Mouse (Mus musculus): ENCODE measurements around the gene Lrmda. TPM values are rescaled to one million over a fixed set of nuclear protein-coding genes. Genes with fewer than 3 reads are reported as not detected.

Lrmda gene
- total and polyA plus RNA-seq, 3 experiments, result 5.1 to 5.9 TPM; not detected in 1

DNA sequence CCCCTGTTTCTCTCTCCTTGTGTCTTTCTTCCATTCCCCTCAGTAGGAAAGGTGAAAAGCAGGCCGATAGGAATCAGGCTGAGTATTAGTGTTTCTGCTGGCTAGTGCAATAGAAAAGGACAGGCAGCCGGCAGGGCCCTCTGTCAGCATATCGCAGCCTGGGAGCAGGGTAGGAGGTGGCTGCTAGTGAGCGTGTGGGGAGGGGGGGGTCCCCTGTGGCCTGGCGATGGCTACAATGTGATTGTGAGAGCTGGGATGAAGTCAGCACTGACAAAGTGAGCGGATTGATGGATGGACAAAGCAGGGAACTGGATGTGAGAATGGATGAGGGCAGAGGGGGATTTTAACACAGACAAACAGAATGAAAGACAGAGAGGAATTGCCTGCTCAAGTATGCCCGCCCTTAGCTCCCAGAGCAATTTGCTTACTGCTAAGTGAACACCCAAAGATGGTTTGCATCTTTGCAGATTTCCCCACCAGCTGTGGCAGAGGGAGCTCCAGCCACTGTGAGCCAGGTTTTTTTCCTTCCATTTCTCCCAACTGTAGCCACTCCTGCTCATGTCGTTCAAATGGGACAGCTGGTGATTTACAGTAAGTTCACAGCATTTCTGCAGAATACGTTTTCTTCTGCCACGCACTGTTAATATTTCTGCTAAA, 240.0 kb downstream of the Lrmda start:
- DNase-seq (ENCODE audit: low read depth, low spot score), result no peak
- Histone ChIP-seq H3K9me3 (replicated peaks; ENCODE audit: insufficient read depth, low read length) (no peaks in the 10 kb centered on the region), H3K27me3 (ENCODE audit: control insufficient read depth in 1 of 2, insufficient read depth in 2 of 2, low read length in 2 of 2) (no peaks in the 10 kb centered on the region), H3K79me2 (ENCODE audit: control insufficient read depth, insufficient read depth, low read length, poor library complexity) (no peaks in the 10 kb centered on the region), H3K36me3 (ENCODE audit: control insufficient read depth in 1 of 2, insufficient read depth in 2 of 2, low read length in 2 of 2) (no peaks in the 10 kb centered on the region), H3K27ac (ENCODE audit: control insufficient read depth, low read depth, low read length) (no peak overlapping the region), H3K9ac (ENCODE audit: control insufficient read depth, low read depth, low read length, poor library complexity, severe bottlenecking) (no peak overlapping the region), H3K4me1 (ENCODE audit: control insufficient read depth in 1 of 2, insufficient read depth in 2 of 2, low read length in 2 of 2) (no peaks in the 10 kb centered on the region), H3K4me3 (ENCODE audit: control insufficient read depth in 1 of 2, insufficient read depth in 1 of 2, low read depth in 2 of 2, low read length in 2 of 2) (no peak overlapping the region)
- no peak for TF ChIP-seq USF2 (IDR thresholded peaks at IDR 0.05; ENCODE audit: borderline replicate concordance in 1 of 2, insufficient read depth in 1 of 2, low read depth in 1 of 2, low read length in 2 of 2)
- no peak for TF ChIP-seq SIN3A (IDR thresholded peaks at IDR 0.05; ENCODE audit: low read length)
- TF ChIP-seq HCFC1 (IDR thresholded peaks at IDR 0.05; ENCODE audit: low read depth, low read length), result no peak
- TF ChIP-seq POLR2AphosphoS2 (IDR thresholded peaks at IDR 0.05; ENCODE audit: low read length), result no peak
- TF ChIP-seq CTCF (IDR thresholded peaks at IDR 0.05 in 2 of 3, conservative IDR thresholded peaks at IDR 0.05 in 1 of 3; ENCODE audit: control insufficient read depth in 1 of 3, insufficient read depth in 1 of 3, low read depth in 2 of 3, low read length in 3 of 3, poor library complexity in 1 of 3, severe bottlenecking in 1 of 3), result no peak
- no peak for TF ChIP-seq MAZ (IDR thresholded peaks at IDR 0.05; ENCODE audit: low read depth, low read length)
- no peak for TF ChIP-seq TAL1 (IDR thresholded peaks at IDR 0.05; ENCODE audit: low read length)

DNA sequence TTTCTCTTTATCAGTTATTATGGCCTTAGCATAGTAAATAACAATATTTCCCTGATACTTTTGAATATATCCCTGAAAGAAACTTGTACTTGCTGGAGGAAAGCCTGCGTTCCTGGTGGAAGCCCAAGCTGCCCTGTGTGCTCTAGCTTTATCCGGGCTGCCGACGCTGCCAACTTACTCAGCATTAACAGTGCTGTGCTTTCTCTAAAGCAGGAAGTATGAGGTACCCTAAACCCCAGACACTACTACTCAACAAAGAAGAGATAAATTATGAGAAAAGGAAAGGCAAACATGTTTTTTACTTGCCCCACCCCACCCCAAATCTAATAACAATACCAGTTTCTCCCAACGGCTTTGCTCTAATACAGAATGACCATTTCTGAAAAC, 240.5 kb downstream of the Lrmda start:
- Histone ChIP-seq H3K4me1 (ENCODE audit: control insufficient read depth in 1 of 2, insufficient read depth in 2 of 2, low read length in 2 of 2) (no peaks in the 10 kb centered on the region), H3K79me2 (ENCODE audit: control insufficient read depth, insufficient read depth, low read length, poor library complexity) (no peaks in the 10 kb centered on the region), H3K27me3 (ENCODE audit: control insufficient read depth in 1 of 2, insufficient read depth in 2 of 2, low read length in 2 of 2) (no peaks in the 10 kb centered on the region), H3K9me3 (replicated peaks; ENCODE audit: insufficient read depth, low read length) (no peaks in the 10 kb centered on the region), H3K4me3 (ENCODE audit: control insufficient read depth in 1 of 2, insufficient read depth in 1 of 2, low read depth in 2 of 2, low read length in 2 of 2) (no peak overlapping the region), H3K27ac (ENCODE audit: control insufficient read depth, low read depth, low read length) (no peak overlapping the region), H3K36me3 (ENCODE audit: control insufficient read depth in 1 of 2, insufficient read depth in 2 of 2, low read length in 2 of 2) (no peaks in the 10 kb centered on the region), H3K9ac (ENCODE audit: control insufficient read depth, low read depth, low read length, poor library complexity, severe bottlenecking) (no peak overlapping the region)
- TF ChIP-seq EP300 (IDR thresholded peaks at IDR 0.05; ENCODE audit: low read depth in 1 of 2, low read length in 2 of 2) (no peak), BHLHE40 (IDR thresholded peaks at IDR 0.05; ENCODE audit: borderline replicate concordance, low read depth, low read length) (no peak), CTCF (IDR thresholded peaks at IDR 0.05 in 2 of 3, conservative IDR thresholded peaks at IDR 0.05 in 1 of 3; ENCODE audit: control insufficient read depth in 1 of 3, insufficient read depth in 1 of 3, low read depth in 2 of 3, low read length in 3 of 3, poor library complexity in 1 of 3, severe bottlenecking in 1 of 3) (no peak), GABPA (IDR thresholded peaks at IDR 0.05; ENCODE audit: low read depth, low read length) (no peak)
- DNase-seq (ENCODE audit: low read depth, low spot score), result no peak

DNA sequence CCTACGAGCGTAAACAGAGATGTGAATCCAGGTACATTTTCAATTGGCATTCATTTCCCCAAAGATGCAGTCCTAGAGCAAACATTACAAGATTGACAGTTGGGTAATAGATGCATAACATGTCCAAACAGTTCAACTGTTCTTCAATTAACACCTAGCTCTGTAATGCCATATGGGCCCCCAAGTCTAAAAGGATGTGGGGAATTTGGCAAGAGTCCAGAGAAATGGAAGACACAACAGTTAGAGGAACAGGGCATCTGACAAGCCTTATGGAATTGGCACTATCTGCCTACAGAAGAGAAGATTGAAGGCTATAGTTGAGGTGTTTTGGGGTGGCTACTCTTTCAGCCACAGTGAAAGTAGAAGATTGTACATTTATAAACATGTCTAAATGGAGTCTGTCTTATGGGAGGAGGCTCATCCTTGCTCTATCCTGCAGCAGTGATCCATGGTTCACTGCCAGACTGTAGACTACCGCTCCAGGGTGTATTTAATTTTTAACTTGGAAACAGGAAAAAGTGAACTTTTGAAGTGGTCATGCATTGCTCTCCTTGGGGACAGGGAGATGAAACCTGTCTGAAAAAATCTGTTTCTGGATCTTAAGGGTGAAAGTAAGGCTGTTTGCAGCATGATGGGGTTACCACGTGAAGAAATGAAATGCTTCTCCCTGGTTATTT, 245.9 kb downstream of the Lrmda start:
- Histone ChIP-seq H3K27me3 (ENCODE audit: control insufficient read depth in 1 of 2, insufficient read depth in 2 of 2, low read length in 2 of 2) (no peaks in the 10 kb centered on the region), H3K4me1 (ENCODE audit: control insufficient read depth in 1 of 2, insufficient read depth in 2 of 2, low read length in 2 of 2) (no peaks in the 10 kb centered on the region), H3K9me3 (replicated peaks; ENCODE audit: insufficient read depth, low read length) (no peaks in the 10 kb centered on the region), H3K9ac (ENCODE audit: control insufficient read depth, low read depth, low read length, poor library complexity, severe bottlenecking) (no peak overlapping the region), H3K27ac (ENCODE audit: control insufficient read depth, low read depth, low read length) (no peak overlapping the region), H3K4me3 (ENCODE audit: control insufficient read depth in 1 of 2, insufficient read depth in 1 of 2, low read depth in 2 of 2, low read length in 2 of 2) (no peak overlapping the region), H3K36me3 (ENCODE audit: control insufficient read depth in 1 of 2, insufficient read depth in 2 of 2, low read length in 2 of 2) (no peaks in the 10 kb centered on the region), H3K79me2 (ENCODE audit: control insufficient read depth, insufficient read depth, low read length, poor library complexity) (no peaks in the 10 kb centered on the region)
- TF ChIP-seq MAFK (IDR thresholded peaks at IDR 0.05; ENCODE audit: borderline replicate concordance, low read depth, low read length) (no peak), HCFC1 (IDR thresholded peaks at IDR 0.05; ENCODE audit: low read depth, low read length) (no peak), POLR2AphosphoS5 (IDR thresholded peaks at IDR 0.05; ENCODE audit: borderline replicate concordance, low read depth, low read length) (no peak), CTCF (IDR thresholded peaks at IDR 0.05 in 2 of 3, conservative IDR thresholded peaks at IDR 0.05 in 1 of 3; ENCODE audit: control insufficient read depth in 1 of 3, insufficient read depth in 1 of 3, low read depth in 2 of 3, low read length in 3 of 3, poor library complexity in 1 of 3, severe bottlenecking in 1 of 3) (no peak), ELF1 (IDR thresholded peaks at IDR 0.05; ENCODE audit: low read depth, low read length) (no peak), MAZ (IDR thresholded peaks at IDR 0.05; ENCODE audit: low read depth, low read length) (no peak), NRF1 (IDR thresholded peaks at IDR 0.05; ENCODE audit: insufficient read depth, low read depth, low read length, poor library complexity, severe bottlenecking) (no peak), MYC (IDR thresholded peaks at IDR 0.05; ENCODE audit: low read depth, low read length) (no peak), NELFE (IDR thresholded peaks at IDR 0.05; ENCODE audit: low read depth, low read length) (no peak), JUND (IDR thresholded peaks at IDR 0.05; ENCODE audit: low read depth, low read length) (no peak), GABPA (IDR thresholded peaks at IDR 0.05; ENCODE audit: low read depth, low read length) (no peak), KAT2A (conservative IDR thresholded peaks at IDR 0.05; ENCODE audit: low read depth, low read length) (no peak), ZNF384 (IDR thresholded peaks at IDR 0.05; ENCODE audit: low read depth, low read length) (no peak), EP300 (IDR thresholded peaks at IDR 0.05; ENCODE audit: low read depth in 1 of 2, low read length in 2 of 2) (no peak)
- no peak for DNase-seq (ENCODE audit: low read depth, low spot score)
